Mouse (Mus musculus) neural tube, embryonic 12.5 days (tissue): ENCODE data around the gene Mmadhc. TPM values are rescaled to one million over a fixed set of nuclear protein-coding genes. Genes with fewer than 3 reads are reported as not detected.

Source experiments
- ATAC-seq: fragments of 200-750 bp; cut with Nextera tagmentation; 2 replicates; pipeline ENCODE4 v1.8.0; 2017; ENCODE audit warnings: low read depth, mild to moderate bottlenecking, moderate TSS enrichment, moderate library complexity; ENCODE audit not compliant: low FRiP score
- H3K27ac ChIP-seq: fragments of 300-500 bp; sonication (generic); 2 replicates; pipeline ENCODE4 v1.5.1; 2016
- H3K27me3 ChIP-seq: fragments of 300-500 bp; sonication (generic); replicated peaks from 2 replicates; pipeline ENCODE4 v1.6.1; 2016; ENCODE audit warnings: mild to moderate bottlenecking
- H3K36me3 ChIP-seq: fragments of 300-500 bp; sonication (generic); 2 replicates; pipeline ENCODE4 v1.6.1; 2016; ENCODE audit warnings: mild to moderate bottlenecking
- H3K4me1 ChIP-seq: fragments of 300-500 bp; sonication (generic); 2 replicates; pipeline ENCODE4 v1.6.1; 2016
- H3K4me2 ChIP-seq: fragments of 300-500 bp; sonication (generic); replicated peaks from 2 replicates; pipeline ENCODE4 v1.6.1; 2016; ENCODE audit warnings: mild to moderate bottlenecking
- H3K4me3 ChIP-seq: fragments of 300-500 bp; sonication (generic); 2 replicates; pipeline ENCODE4 v1.5.1; 2016
- H3K9ac ChIP-seq: fragments of 300-500 bp; sonication (generic); 2 replicates; pipeline ENCODE4 v1.6.1; 2016; ENCODE audit warnings: mild to moderate bottlenecking
- H3K9me3 ChIP-seq: fragments of 300-500 bp; sonication (generic); 2 replicates; pipeline ENCODE4 v1.6.1; 2016; ENCODE audit warnings: mild to moderate bottlenecking
- WGBS: fragments of 180-500 bp; shearing (Covaris S2); methylation state at CpG from one replicate; pipeline ENCODE4 v1.1.7; 2016; 5-methylcytosine and 5-hydroxymethylcytosine counted together
- polyA plus RNA-seq: library from polyadenylated mRNA; unstranded; fragments of >200 nt; fragmentation: Nextera tagmentation; extraction: Ambion mirVana; gene quantifications from 2 replicates; pipeline ENCODE4 v1.2.1, GENCODE M21; 2016

The Mmadhc gene
- 151 and 158 TPM in 2 replicates for polyA plus RNA-seq

GRCm38 (mm10) chr2:50296109-50296986 lies at the start of gene Mmadhc:
Gene Mmadhc (minus strand): TSS chr2:50296801.
- no peaks in the 10 kb centered on the region for H3K27me3 ChIP-seq
- peaks cover 19% of the 10 kb centered on the region for H3K4me1 ChIP-seq
- peak; percentile 95 for ATAC-seq
- H3K9me3 ChIP-seq, result no peaks in the 10 kb centered on the region
- peaks cover under 1% of the 10 kb centered on the region; the same call in 1 of the 2 replicates for H3K36me3 ChIP-seq
- H3K4me2 ChIP-seq, result peak within 1 kb of the TSS; percentile 72
- H3K4me3 ChIP-seq, result peak within 1 kb of the TSS; percentile 82
- WGBS, result under 1% methylated on average over 58 of the region's 58 CpGs
- peak within 1 kb of the TSS; percentile 58 for H3K27ac ChIP-seq
- peak within 1 kb of the TSS; percentile 87 for H3K9ac ChIP-seq

- ATAC-seq, result no peak
- 78% methylated on average over 8 of the region's 8 CpGs for WGBS
- no peaks in the 10 kb centered on the region for H3K4me1 ChIP-seq
These were observed 47.0 kb upstream of the Mmadhc start for GRCm38 (mm10) chr2:50343598-50343997.

DNA sequence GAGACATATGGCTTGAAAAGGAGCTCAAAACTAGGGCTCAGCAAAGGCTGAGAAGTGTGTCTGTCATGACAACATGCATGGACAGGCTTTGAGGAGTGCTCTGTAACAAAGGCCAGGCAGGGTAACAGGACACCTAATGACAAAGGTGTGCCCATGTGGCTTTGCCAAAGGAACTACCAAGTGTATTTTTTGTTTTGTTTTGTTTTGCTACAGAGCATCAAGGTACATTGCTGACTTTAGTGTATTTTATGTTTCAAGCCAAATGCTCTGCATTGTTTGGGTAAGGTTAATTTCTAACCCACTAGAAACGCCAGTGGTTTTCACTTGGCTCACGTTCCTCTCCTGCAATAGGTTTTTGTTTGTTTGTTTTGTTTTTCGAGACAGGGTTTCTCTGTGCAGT lies 42.5 kb upstream of the Mmadhc start:
- Histone ChIP-seq H3K27ac (no peak overlapping the region), H3K9ac (no peak overlapping the region), H3K9me3 (no peaks in the 10 kb centered on the region), H3K4me2 (no peak overlapping the region), H3K27me3 (no peaks in the 10 kb centered on the region), H3K4me1 (no peaks in the 10 kb centered on the region), H3K4me3 (no peak overlapping the region), H3K36me3 (no peaks in the 10 kb centered on the region)
- 85% methylated on average over 3 of the region's 3 CpGs for WGBS
- ATAC-seq, result no peak

More at GRCm38 (mm10) chr2:50343598-50343997, 47.0 kb upstream of the Mmadhc start:
- H3K27ac ChIP-seq, result no peak overlapping the region
- no peak overlapping the region for H3K4me2 ChIP-seq
- H3K9me3 ChIP-seq, result no peaks in the 10 kb centered on the region
- no peaks in the 10 kb centered on the region for H3K36me3 ChIP-seq
- no peak overlapping the region for H3K4me3 ChIP-seq
- H3K27me3 ChIP-seq, result no peaks in the 10 kb centered on the region
- H3K9ac ChIP-seq, result no peak overlapping the region

- Histone ChIP-seq H3K9ac (no peak overlapping the region), H3K36me3 (no peaks in the 10 kb centered on the region), H3K27me3 (no peaks in the 10 kb centered on the region), H3K27ac (no peak overlapping the region), H3K9me3 (no peaks in the 10 kb centered on the region), H3K4me3 (no peak overlapping the region), H3K4me2 (no peak overlapping the region), H3K4me1 (no peaks in the 10 kb centered on the region)
- WGBS, result 65% methylated on average over 1 of the region's 1 CpGs
- no peak for ATAC-seq
These were observed 41.0 kb upstream of the Mmadhc start for GRCm38 (mm10) chr2:50337596-50337995.

DNA sequence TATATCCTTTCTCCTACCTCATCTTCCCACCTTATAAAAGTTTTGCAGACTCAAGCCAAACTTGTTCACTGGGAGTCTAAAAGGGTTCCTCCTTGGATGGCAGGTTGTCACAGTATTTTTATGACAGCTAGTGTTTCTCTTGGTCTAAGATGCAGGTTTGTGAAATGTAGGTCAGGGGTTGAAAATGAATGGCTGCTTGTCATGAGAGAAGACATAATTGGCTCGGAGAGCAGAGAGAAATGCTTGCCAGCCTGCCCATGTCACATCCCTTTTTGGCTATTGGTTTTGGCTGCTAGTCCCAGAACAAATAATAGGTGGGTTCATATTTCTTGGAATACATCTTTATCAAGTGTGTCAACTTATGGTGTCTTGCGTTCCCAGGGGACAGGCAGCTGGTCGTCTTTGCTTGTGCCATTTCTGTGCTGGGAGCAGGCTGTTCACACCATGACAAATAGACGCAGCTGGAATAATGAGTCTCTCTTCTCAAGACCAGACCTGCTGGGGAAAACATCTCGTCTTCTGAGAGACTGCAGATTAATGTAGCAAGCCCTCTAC lies 35.2 kb upstream of the Mmadhc start:
- Histone ChIP-seq H3K27ac (no peak overlapping the region), H3K4me2 (no peak overlapping the region), H3K9me3 (no peaks in the 10 kb centered on the region), H3K27me3 (no peaks in the 10 kb centered on the region), H3K4me3 (no peak overlapping the region), H3K9ac (no peak overlapping the region), H3K4me1 (no peaks in the 10 kb centered on the region), H3K36me3 (no peaks in the 10 kb centered on the region)
- no peak for ATAC-seq
- 52% methylated on average over 5 of the region's 5 CpGs for WGBS

DNA sequence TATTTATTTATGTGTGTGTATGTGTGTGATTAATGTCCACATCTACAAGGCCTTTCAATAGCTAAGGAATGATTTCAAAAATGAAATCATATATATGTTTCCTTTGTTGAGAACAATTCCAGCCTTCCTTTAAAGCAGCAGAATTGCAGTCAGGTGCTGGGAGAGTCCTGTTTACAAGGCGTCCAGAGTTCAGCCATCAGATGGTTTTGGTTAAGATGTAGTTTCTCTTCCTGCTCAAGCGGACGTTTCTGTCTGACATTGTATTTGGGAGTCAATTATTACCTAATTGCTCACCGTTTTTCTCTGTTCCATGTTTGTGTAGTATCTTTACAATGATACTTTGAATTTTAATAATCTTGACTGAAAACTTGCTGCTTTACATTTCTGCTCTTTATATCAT lies 31.6 kb upstream of the Mmadhc start:
- no peak overlapping the region for H3K27ac ChIP-seq
- H3K36me3 ChIP-seq, result no peaks in the 10 kb centered on the region
- ATAC-seq, result no peak
- H3K9ac ChIP-seq, result no peak overlapping the region
- H3K4me2 ChIP-seq, result no peak overlapping the region
- no peak overlapping the region for H3K4me3 ChIP-seq
- H3K4me1 ChIP-seq, result no peaks in the 10 kb centered on the region
- WGBS, result 82% methylated on average over 4 of the region's 4 CpGs
- H3K9me3 ChIP-seq, result no peaks in the 10 kb centered on the region
- no peaks in the 10 kb centered on the region for H3K27me3 ChIP-seq

- Histone ChIP-seq H3K27me3 (no peaks in the 10 kb centered on the region), H3K9ac (no peak overlapping the region), H3K9me3 (no peaks in the 10 kb centered on the region), H3K36me3 (no peaks in the 10 kb centered on the region), H3K4me2 (no peak overlapping the region), H3K4me3 (no peak overlapping the region), H3K4me1 (no peaks in the 10 kb centered on the region), H3K27ac (no peak overlapping the region)
- ATAC-seq, result no peak
- 85% methylated on average over 7 of the region's 7 CpGs for WGBS
These were observed 28.2 kb upstream of the Mmadhc start for GRCm38 (mm10) chr2:50324799-50325198.

DNA sequence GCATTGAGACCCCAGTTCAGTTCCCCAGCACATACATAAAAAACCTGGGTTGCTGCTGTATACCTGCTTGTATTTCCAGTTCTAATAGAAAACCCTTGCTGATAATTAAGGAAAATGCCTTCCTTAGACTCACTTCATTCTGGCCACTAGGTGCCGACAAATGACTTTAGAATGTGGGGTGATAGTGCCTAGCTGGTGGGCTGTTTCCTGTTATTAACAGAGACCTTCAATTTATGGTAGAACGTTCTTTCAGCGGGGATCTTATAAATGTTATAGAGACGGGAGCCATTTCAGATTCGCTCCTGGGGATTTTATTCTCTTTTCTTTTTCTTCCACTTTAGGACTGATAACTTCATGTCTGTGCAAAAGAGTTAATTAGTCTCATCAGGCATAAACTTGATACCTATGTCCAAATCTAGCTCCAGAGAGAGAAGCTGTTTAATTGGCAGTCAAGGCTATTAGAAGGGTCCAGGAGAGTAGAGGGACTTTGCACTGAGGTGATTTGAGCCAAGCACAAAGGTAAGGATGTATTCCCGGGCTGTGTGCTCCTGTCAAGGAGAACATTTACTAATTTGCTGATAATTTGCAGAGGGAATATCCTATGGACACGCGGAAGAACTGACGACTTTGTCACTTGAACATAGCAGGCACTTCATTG lies 10.2 kb upstream of the Mmadhc start:
- H3K4me3 ChIP-seq, result no peak overlapping the region
- no peaks in the 10 kb centered on the region for H3K27me3 ChIP-seq
- no peak overlapping the region for H3K27ac ChIP-seq
- no peak overlapping the region for H3K4me2 ChIP-seq
- H3K9me3 ChIP-seq, result no peaks in the 10 kb centered on the region
- 0 out of 2 replicates have a peak, but pooled peaks have one; percentile 65 for ATAC-seq
- no peak overlapping the region for H3K9ac ChIP-seq
- no peaks in the 10 kb centered on the region for H3K4me1 ChIP-seq
- H3K36me3 ChIP-seq, result no peaks in the 10 kb centered on the region
- 52% methylated on average over 9 of the region's 9 CpGs for WGBS

GRCm38 (mm10) chr2:50304824-50305577 lies 8.4 kb upstream of the Mmadhc start:
- no peak overlapping the region for H3K4me3 ChIP-seq
- no peak for ATAC-seq
- H3K27ac ChIP-seq, result no peak overlapping the region
- H3K36me3 ChIP-seq, result no peaks in the 10 kb centered on the region
- no peaks in the 10 kb centered on the region for H3K9me3 ChIP-seq
- H3K4me2 ChIP-seq, result no peak overlapping the region
- no peaks in the 10 kb centered on the region for H3K27me3 ChIP-seq
- 29% methylated on average over 1 of the region's 1 CpGs for WGBS
- no peak overlapping the region for H3K9ac ChIP-seq
- no peaks in the 10 kb centered on the region for H3K4me1 ChIP-seq

DNA sequence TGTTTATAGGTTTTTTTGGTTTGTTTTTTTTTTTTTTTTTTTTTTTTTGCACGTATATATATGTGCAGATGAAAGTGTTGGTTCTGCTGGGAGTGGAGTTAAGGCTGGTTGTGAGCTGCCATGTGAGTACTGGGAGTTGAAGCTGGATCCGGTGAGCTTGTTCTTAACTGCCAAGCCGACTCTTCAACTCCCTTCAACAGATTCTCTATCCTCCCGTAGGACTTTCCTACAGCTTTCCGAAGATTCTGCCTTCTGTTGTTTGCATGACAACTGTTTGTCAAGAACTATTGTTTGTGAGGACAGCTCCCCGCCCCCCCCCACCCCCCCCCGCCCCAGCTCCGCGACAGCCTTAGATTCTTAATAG lies 368 bp upstream of the Mmadhc start:
- H3K4me3 ChIP-seq, result peak overlapping the region; percentile 26; the same call in 1 of the 2 replicates
- H3K27me3 ChIP-seq, result no peaks in the 10 kb centered on the region
- peaks cover 19% of the 10 kb centered on the region for H3K4me1 ChIP-seq
- no peak overlapping the region for H3K9ac ChIP-seq
- peak overlapping the region; percentile 72 for H3K4me2 ChIP-seq
- H3K36me3 ChIP-seq, result no peaks in the 10 kb centered on the region
- 2% methylated on average over 9 of the region's 9 CpGs for WGBS
- no peaks in the 10 kb centered on the region for H3K9me3 ChIP-seq
- no peak for ATAC-seq
- no peak overlapping the region for H3K27ac ChIP-seq

GRCm38 (mm10) chr2:50295562-50295961 lies 1.0 kb downstream of the Mmadhc start:
- no peaks in the 10 kb centered on the region for H3K9me3 ChIP-seq
- H3K36me3 ChIP-seq, result peaks cover 8% of the 10 kb centered on the region
- H3K4me3 ChIP-seq, result peak overlapping the region; percentile 82
- peaks cover 19% of the 10 kb centered on the region for H3K4me1 ChIP-seq
- 42% methylated on average over 5 of the region's 5 CpGs for WGBS
- no peak for ATAC-seq
- no peaks in the 10 kb centered on the region for H3K27me3 ChIP-seq
- H3K9ac ChIP-seq, result peak overlapping the region; percentile 87
- peak overlapping the region; percentile 72 for H3K4me2 ChIP-seq
- no peak overlapping the region for H3K27ac ChIP-seq

DNA sequence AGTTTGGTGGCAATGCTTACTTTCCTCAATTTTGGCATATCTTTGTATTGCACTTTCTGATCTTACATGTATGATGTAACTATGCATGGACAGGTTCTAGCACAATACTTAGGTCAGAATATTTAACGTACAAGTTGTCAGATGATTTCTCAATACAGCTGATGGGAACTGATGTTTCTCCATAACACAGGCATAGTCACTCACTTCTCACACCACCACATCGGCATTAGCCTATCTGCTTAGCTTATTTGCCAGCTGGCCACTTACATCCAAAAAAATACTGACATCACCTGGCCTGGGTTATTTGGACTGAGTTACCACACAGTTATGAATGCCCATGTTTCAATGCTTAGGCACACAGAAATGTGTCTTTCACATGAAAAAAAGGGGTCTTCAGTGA lies 2.5 kb downstream of the Mmadhc start:
- Histone ChIP-seq H3K9me3 (no peaks in the 10 kb centered on the region), H3K36me3 (peaks cover 15% of the 10 kb centered on the region), H3K27me3 (no peaks in the 10 kb centered on the region), H3K4me3 (no peak overlapping the region), H3K9ac (no peak overlapping the region), H3K4me2 (no peak overlapping the region; the same call in 1 of the 2 replicates), H3K4me1 (peaks cover 19% of the 10 kb centered on the region), H3K27ac (no peak overlapping the region)
- WGBS, result 87% methylated on average over 2 of the region's 2 CpGs
- no peak for ATAC-seq
